Mouse (Mus musculus) heart, embryonic 13.5 days (tissue): ENCODE data around the gene Pcdh15. TPM values are rescaled to one million over a fixed set of nuclear protein-coding genes. Genes with fewer than 3 reads are reported as not detected.

Experiments used
- ATAC-seq: fragments of 200-750 bp; cut with Nextera tagmentation; 2 replicates; pipeline ENCODE4 v1.8.0; 2017; ENCODE audit warnings: moderate TSS enrichment; ENCODE audit not compliant: insufficient number of reproducible peaks, low FRiP score, low TSS enrichment; ENCODE audit errors: extremely low read depth
- H3K27ac ChIP-seq: fragments of 300-500 bp; sonication (generic); replicated peaks from 2 replicates; pipeline ENCODE4 v1.5.1; 2015; ENCODE audit warnings: moderate library complexity, mild to moderate bottlenecking, inconsistent platforms
- H3K27me3 ChIP-seq: fragments of 300-500 bp; sonication (generic); replicated peaks from 2 replicates; pipeline ENCODE4 v1.6.1; 2015; ENCODE audit warnings: mild to moderate bottlenecking, inconsistent platforms
- H3K36me3 ChIP-seq: fragments of 300-500 bp; sonication (generic); 2 replicates; pipeline ENCODE4 v1.6.1; 2015; ENCODE audit warnings: mild to moderate bottlenecking, inconsistent platforms
- H3K4me1 ChIP-seq: fragments of 300-500 bp; sonication (generic); 2 replicates; pipeline ENCODE4 v1.6.1; 2015; ENCODE audit warnings: inconsistent platforms
- H3K4me2 ChIP-seq: fragments of 300-500 bp; sonication (generic); 2 replicates; pipeline ENCODE4 v1.6.1; 2015; ENCODE audit warnings: inconsistent platforms, mild to moderate bottlenecking, moderate library complexity
- H3K4me3 ChIP-seq: fragments of 300-500 bp; sonication (generic); 2 replicates; pipeline ENCODE4 v1.5.1; 2015; ENCODE audit warnings: moderate library complexity, mild to moderate bottlenecking, inconsistent platforms
- H3K9ac ChIP-seq: fragments of 300-500 bp; sonication (generic); 2 replicates; pipeline ENCODE4 v1.6.1; 2015; ENCODE audit warnings: inconsistent platforms, mild to moderate bottlenecking, moderate library complexity
- H3K9me3 ChIP-seq: fragments of 300-500 bp; sonication (generic); 2 replicates; pipeline ENCODE4 v1.6.1; 2016; ENCODE audit warnings: inconsistent platforms
- WGBS: fragments of 180-500 bp; shearing (Covaris S2); methylation state at CpG from one replicate; pipeline ENCODE4 v1.1.7; 2015; ENCODE audit warnings: mixed read lengths; 5-methylcytosine and 5-hydroxymethylcytosine counted together
- polyA plus RNA-seq: library from polyadenylated mRNA; unstranded; fragments of >200 nt; fragmentation: Nextera tagmentation; extraction: Ambion mirVana; gene quantifications from 2 replicates; pipeline ENCODE4 v1.2.1, GENCODE M21; 2015

The Pcdh15 gene
- polyA plus RNA-seq, 1 experiment from 2014 or later = 0.59 TPM

DNA sequence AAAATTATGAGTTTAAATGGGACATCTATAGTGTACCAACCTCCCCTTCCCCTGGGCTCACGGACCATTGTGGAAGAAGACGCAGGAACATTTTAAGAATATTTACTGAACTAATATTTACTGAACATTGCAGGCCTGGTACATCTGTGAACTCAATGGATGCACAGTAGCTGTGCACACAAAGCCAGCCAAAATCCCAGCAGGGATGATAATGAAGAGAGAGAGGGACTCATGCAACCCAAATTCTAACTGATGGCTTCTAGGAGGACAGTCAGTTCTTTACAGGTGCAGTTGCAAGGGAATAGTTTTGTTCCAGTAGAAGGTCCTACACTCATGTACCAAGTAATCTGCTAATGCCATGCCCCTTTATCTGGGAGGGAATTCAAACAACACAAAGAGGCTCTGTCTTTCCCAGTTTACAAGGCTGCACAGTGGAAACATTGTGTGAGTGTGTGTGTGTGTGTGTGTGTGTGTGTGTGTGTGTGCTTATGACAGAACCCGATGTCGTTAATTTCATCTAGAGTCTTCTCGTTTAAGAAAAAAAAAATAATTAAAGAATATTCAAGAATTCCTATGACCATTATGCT lies 475.7 kb downstream of the Pcdh15 start:
- Histone ChIP-seq H3K27ac (no peak overlapping the region), H3K27me3 (no peaks in the 10 kb centered on the region), H3K4me1 (no peaks in the 10 kb centered on the region), H3K4me3 (no peak overlapping the region), H3K4me2 (no peak overlapping the region), H3K9ac (no peak overlapping the region), H3K36me3 (no peaks in the 10 kb centered on the region), H3K9me3 (no peaks in the 10 kb centered on the region)
- ATAC-seq = no peak
- 79% methylated on average over 5 of the region's 5 CpGs for WGBS

DNA sequence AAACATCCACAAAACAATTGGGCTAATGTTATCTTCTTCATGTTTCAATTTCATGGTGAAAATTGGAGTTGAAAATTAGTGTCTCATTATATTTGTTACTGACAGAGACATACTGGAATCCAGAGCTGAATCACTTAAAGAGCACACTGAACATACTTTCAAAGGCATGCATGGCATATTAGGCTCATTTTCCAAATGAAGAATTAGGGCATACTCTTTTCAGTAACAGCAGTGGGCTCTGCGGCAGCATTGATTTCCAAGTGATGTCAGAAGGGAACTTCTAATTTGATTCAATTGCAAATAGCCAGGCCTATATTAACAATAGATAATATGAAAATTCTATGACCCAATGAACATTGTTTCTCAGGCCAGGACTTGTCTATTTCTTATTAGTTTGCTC lies 568.4 kb downstream of the Pcdh15 start:
- no peak overlapping the region for H3K27ac ChIP-seq
- H3K36me3 ChIP-seq = no peaks in the 10 kb centered on the region
- H3K4me3 ChIP-seq = no peak overlapping the region
- no peak for ATAC-seq
- H3K4me1 ChIP-seq = no peaks in the 10 kb centered on the region
- H3K9me3 ChIP-seq = no peaks in the 10 kb centered on the region
- WGBS = 94% methylated on average over 1 of the region's 1 CpGs
- H3K9ac ChIP-seq = no peak overlapping the region
- no peak overlapping the region for H3K4me2 ChIP-seq
- no peaks in the 10 kb centered on the region for H3K27me3 ChIP-seq

DNA sequence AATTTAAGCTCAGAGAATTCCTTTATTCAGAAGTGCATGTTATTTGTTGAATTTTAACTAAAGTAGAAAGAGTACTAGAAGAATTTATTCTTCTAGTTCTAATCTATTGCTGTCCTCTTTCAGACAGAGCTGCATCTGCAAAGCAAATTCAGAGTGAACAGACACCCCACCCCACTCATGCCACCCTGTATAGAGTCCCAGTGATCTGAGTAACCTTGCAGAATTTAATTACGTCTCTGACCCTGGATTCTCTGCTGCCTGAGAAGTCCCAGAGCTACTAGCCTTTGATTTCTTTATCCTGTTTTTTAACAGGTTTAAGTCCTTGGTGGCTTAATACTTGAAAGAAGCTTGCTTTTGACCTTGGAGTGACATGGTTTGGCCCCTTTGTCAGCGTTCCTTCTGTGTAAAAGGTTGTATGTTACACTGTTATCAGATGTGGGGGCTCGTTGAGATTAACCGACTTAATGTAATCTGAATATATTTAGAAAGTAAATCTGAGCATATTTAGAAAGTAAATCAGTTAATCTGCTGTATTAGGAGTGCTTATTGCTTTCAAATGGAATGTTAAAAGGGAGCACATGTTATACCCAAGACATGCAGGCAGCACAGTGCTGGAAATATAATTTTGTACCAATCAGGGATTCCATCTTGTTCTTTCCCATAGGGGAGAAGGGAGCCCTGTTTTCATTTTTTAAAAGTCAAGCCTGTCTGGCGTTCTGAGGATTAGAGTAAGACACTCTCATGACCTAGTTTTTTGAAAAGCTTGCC lies 601.6 kb downstream of the Pcdh15 start:
- H3K4me2 ChIP-seq = no peak overlapping the region
- WGBS = 48% methylated on average over 5 of the region's 5 CpGs
- H3K27me3 ChIP-seq = no peaks in the 10 kb centered on the region
- H3K36me3 ChIP-seq = no peaks in the 10 kb centered on the region
- no peak overlapping the region for H3K9ac ChIP-seq
- no peaks in the 10 kb centered on the region for H3K4me1 ChIP-seq
- H3K9me3 ChIP-seq = no peaks in the 10 kb centered on the region
- H3K4me3 ChIP-seq = no peak overlapping the region
- ATAC-seq = no peak
- no peak overlapping the region for H3K27ac ChIP-seq

DNA sequence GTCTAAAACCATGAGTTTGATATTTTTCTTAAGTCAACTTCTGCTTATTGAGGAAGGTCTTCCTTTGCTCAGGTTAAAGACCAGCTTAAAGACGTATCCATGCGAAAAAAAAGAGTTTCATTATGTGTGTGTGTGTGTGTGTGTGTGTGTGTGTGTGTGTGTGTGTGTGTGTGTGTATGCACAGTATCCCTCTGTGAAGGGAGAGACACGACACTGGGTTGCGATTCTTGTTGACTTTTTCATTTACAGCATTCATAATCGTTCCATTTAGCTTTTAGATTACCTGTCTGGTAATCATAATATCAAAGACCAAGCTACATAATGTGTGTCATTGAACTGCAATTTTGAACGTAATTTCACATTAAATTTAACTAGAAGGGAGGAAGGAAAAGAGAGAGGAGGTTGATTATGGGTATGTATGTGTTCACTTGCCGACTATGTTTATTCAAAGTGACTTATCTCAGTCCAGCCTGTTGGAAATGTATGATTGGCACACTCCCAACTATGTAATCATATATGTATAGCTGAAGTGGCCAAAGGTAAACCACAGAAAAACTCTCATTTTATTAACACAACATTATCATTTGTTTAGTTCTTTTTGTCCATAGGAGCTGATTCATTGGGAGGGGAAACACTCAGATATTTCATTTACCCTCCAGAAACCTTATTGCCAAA lies 626.6 kb downstream of the Pcdh15 start:
- Histone ChIP-seq H3K4me3 (no peak overlapping the region), H3K27ac (no peak overlapping the region), H3K27me3 (no peaks in the 10 kb centered on the region), H3K4me2 (no peak overlapping the region), H3K9ac (no peak overlapping the region), H3K9me3 (no peaks in the 10 kb centered on the region), H3K36me3 (no peaks in the 10 kb centered on the region), H3K4me1 (no peaks in the 10 kb centered on the region)
- 69% methylated on average over 7 of the region's 7 CpGs for WGBS
- ATAC-seq = no peak

DNA sequence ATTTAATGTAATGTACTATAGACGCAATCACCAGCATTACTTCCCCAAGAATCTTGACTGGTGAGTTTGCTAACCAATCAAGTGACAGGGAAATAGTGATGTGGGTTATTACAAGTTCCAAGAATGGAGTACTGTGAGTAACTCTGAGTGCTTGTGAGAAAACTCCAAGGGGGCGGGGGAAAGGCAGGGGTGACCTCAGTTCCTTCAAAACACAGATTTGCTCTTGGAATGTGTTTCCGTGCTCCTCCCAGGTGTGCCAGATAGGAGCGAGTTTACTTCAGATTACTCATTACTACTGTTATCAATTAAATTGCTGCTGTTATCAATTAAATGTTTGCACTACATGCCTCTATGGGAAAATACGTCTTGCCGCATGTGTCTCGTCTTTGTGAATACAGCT lies 634.1 kb downstream of the Pcdh15 start:
- WGBS = 73% methylated on average over 7 of the region's 7 CpGs
- Histone ChIP-seq H3K27ac (no peak overlapping the region), H3K4me3 (no peak overlapping the region), H3K4me2 (no peak overlapping the region), H3K4me1 (no peaks in the 10 kb centered on the region), H3K27me3 (no peaks in the 10 kb centered on the region), H3K36me3 (no peaks in the 10 kb centered on the region), H3K9ac (no peak overlapping the region), H3K9me3 (no peaks in the 10 kb centered on the region)
- no peak for ATAC-seq

DNA sequence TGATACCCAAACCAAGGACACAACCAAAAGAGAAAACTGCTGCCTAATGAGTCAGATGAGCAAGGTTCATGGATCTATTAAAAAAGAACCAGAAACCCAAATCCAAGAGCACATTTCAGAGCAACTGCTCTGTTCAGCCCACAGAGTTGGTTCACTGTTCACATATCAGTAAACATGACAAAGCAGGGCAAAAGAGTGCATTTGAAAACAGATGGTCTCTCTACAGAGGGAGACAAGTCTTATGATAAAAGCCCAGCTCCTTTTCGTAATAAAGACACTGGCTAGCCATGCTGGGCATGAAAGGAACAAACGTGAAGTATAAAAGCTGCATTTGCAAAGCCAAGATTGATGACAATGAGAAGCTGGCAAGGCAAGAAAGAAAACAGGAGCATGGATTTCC lies 649.9 kb downstream of the Pcdh15 start:
- H3K9me3 ChIP-seq = no peaks in the 10 kb centered on the region
- ATAC-seq = no peak
- H3K27ac ChIP-seq = no peak overlapping the region
- WGBS = 57% methylated on average over 2 of the region's 2 CpGs
- no peak overlapping the region for H3K9ac ChIP-seq
- no peaks in the 10 kb centered on the region for H3K4me1 ChIP-seq
- H3K36me3 ChIP-seq = no peaks in the 10 kb centered on the region
- H3K4me3 ChIP-seq = no peak overlapping the region
- no peak overlapping the region for H3K4me2 ChIP-seq
- no peaks in the 10 kb centered on the region for H3K27me3 ChIP-seq

DNA sequence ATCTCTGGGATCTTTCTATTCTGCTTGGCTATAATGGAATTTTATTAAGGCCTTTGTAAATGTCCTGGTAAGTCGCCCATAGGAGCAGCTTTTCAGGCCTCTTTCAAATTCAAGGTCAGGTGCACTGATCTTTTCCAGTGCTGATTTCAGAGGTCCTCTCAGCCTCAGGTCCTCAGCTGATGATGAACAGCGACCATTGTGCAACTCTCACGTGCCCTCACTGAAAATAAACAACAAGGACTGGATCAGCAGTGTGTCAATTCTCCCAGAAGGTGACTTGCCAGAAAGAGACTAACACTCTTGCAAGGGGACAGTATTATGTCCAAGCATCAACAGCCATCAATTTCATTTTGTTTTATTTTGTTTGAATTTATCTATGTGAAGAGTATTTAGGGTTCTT lies 654.7 kb downstream of the Pcdh15 start:
- H3K27me3 ChIP-seq = no peaks in the 10 kb centered on the region
- H3K9me3 ChIP-seq = no peaks in the 10 kb centered on the region
- ATAC-seq = no peak
- H3K4me3 ChIP-seq = no peak overlapping the region
- H3K9ac ChIP-seq = no peak overlapping the region
- no peak overlapping the region for H3K27ac ChIP-seq
- no peaks in the 10 kb centered on the region for H3K4me1 ChIP-seq
- WGBS = 34% methylated on average over 3 of the region's 3 CpGs
- no peak overlapping the region for H3K4me2 ChIP-seq
- no peaks in the 10 kb centered on the region for H3K36me3 ChIP-seq

DNA sequence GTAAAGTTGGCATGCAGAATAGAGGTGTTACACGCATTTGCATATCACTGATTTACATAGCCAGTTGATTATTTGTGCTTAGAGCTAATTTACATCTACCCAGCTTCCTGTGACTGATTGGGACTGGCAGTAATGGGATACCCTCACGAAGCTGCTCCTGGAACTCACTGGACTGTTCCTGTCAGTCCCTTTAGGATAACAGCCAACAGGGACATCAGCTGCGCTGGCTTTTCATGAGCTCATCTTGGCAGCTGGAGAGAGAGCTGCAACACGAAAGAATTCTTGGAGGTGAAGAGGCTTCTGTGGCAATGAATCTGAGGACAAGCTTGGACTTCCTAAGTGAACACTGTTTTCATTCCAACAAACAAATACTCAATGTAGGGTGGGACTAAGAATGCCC lies 683.8 kb downstream of the Pcdh15 start:
- no peak overlapping the region for H3K4me2 ChIP-seq
- H3K27me3 ChIP-seq = no peaks in the 10 kb centered on the region
- no peaks in the 10 kb centered on the region for H3K4me1 ChIP-seq
- H3K9me3 ChIP-seq = no peaks in the 10 kb centered on the region
- WGBS = 45% methylated on average over 4 of the region's 4 CpGs
- no peak overlapping the region for H3K4me3 ChIP-seq
- H3K9ac ChIP-seq = no peak overlapping the region
- H3K36me3 ChIP-seq = no peaks in the 10 kb centered on the region
- no peak for ATAC-seq
- H3K27ac ChIP-seq = no peak overlapping the region

DNA sequence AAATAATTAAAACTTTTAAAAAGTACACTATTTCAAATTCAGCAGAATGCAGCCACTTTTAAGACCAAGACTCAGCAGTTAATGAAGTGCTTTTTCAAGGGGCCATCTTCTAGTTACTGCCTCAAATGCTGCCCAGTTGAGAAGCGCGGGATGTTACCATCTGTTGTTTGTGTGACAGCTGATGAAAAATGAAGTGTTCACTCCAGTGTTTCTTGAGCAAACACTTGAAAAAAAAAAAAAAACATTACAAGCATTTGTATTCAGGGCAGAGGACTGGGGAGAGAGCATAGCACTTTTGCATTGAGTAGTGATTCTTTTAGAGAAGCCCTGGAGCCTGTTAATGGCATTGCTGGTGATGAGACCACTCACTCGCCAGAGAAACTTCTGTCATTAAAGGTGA lies 689.0 kb downstream of the Pcdh15 start:
- H3K36me3 ChIP-seq = no peaks in the 10 kb centered on the region
- no peaks in the 10 kb centered on the region for H3K9me3 ChIP-seq
- H3K27ac ChIP-seq = no peak overlapping the region
- no peak overlapping the region for H3K4me2 ChIP-seq
- ATAC-seq = no peak
- no peaks in the 10 kb centered on the region for H3K4me1 ChIP-seq
- WGBS = 61% methylated on average over 3 of the region's 3 CpGs
- no peak overlapping the region for H3K4me3 ChIP-seq
- H3K9ac ChIP-seq = no peak overlapping the region
- H3K27me3 ChIP-seq = no peaks in the 10 kb centered on the region

DNA sequence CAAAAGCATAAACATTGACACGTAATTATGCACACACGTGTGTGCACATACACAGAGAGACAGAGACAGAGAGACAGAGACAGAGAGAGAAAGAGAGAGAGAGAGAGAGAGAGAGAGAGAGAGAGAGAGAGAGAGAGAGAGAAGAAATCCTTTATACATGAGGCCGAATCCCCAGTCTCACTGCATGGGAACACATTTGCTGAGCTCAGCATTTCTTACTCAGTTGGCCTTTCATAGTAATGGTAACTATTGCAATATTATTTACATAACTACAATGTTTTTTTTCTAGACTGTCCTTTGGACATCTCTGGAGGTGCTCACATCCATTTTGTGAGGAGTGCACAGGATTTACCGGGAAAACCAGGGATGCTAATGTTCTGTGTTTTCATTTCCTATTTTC lies 705.9 kb downstream of the Pcdh15 start:
- no peak overlapping the region for H3K4me3 ChIP-seq
- no peaks in the 10 kb centered on the region for H3K27me3 ChIP-seq
- no peak overlapping the region for H3K9ac ChIP-seq
- H3K4me2 ChIP-seq = no peak overlapping the region
- H3K4me1 ChIP-seq = no peaks in the 10 kb centered on the region
- no peaks in the 10 kb centered on the region for H3K36me3 ChIP-seq
- no peaks in the 10 kb centered on the region for H3K9me3 ChIP-seq
- no peak overlapping the region for H3K27ac ChIP-seq
- ATAC-seq = no peak
- 77% methylated on average over 4 of the region's 4 CpGs for WGBS

DNA sequence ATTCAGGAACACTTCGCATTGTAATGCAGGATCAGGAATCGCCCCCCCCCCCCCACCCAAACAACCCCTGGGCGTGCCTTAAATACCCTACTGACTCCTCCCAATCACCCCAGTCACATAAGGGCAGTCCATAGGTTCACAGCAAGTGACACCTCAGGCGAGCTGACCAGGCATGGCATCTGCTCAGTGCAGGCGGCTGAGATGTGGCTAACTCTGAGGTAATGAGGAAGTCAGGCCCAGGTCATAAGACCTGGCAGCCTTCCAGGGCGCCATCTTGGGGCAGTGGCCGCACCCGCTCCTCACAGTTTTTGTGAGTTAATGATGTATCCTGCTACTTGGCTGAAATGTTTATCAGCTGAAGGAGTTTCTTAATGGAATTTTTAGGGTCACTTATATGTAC lies 713.2 kb downstream of the Pcdh15 start:
- no peak overlapping the region for H3K4me2 ChIP-seq
- no peaks in the 10 kb centered on the region for H3K9me3 ChIP-seq
- no peaks in the 10 kb centered on the region for H3K4me1 ChIP-seq
- no peak overlapping the region for H3K4me3 ChIP-seq
- H3K27me3 ChIP-seq = no peaks in the 10 kb centered on the region
- WGBS = 68% methylated on average over 8 of the region's 8 CpGs
- no peak for ATAC-seq
- no peak overlapping the region for H3K9ac ChIP-seq
- H3K27ac ChIP-seq = no peak overlapping the region
- H3K36me3 ChIP-seq = no peaks in the 10 kb centered on the region
